Mouse (Mus musculus) ovary, postnatal 14 days (tissue): Measurements from ENCODE around the gene Nck2.

Experiments used
- DNase-seq: peaks from one replicate; pipeline ENCODE4 v3.0.0; 2022; ENCODE audit warnings: low spot score

Nck2 gene

GRCm38 (mm10) chr1:43571105-43571504 lies 126.7 kb downstream of the Nck2 start:
- DNase-seq = no peak

- DNase-seq = no peak
These were observed 130.5 kb downstream of the Nck2 start for GRCm38 (mm10) chr1:43574793-43575304.

GRCm38 (mm10) chr1:43577371-43577770 lies 133.0 kb downstream of the Nck2 start:
- DNase-seq = no peak

GRCm38 (mm10) chr1:43583564-43583963 lies 139.2 kb downstream of the Nck2 start:
- DNase-seq = no peak

- DNase-seq = no peak
These were observed 144.6 kb downstream of the Nck2 start for GRCm38 (mm10) chr1:43589001-43589400.

- no peak for DNase-seq
These were observed 145.5 kb downstream of the Nck2 start for GRCm38 (mm10) chr1:43589910-43590309.

- DNase-seq = no peak
These were observed 146.3 kb downstream of the Nck2 start for GRCm38 (mm10) chr1:43590727-43591126.

- DNase-seq = no peak
These were observed 148.7 kb downstream of the Nck2 start for GRCm38 (mm10) chr1:43593069-43593468.

GRCm38 (mm10) chr1:43594738-43595137 lies 150.4 kb downstream of the Nck2 start:
- DNase-seq = no peak

- no peak for DNase-seq
These were observed 153.4 kb downstream of the Nck2 start for GRCm38 (mm10) chr1:43597731-43598130.

- DNase-seq = no peak
These were observed 155.1 kb downstream of the Nck2 start for GRCm38 (mm10) chr1:43599483-43599882.

- DNase-seq = no peak
These were observed 156.7 kb downstream of the Nck2 start for GRCm38 (mm10) chr1:43601054-43601453.

GRCm38 (mm10) chr1:43615948-43616347 lies 171.6 kb downstream of the Nck2 start:
- peak; percentile 3 for DNase-seq
